Mouse (Mus musculus): ENCODE results near the gene Mdn1.

Mdn1 gene

GRCm38 (mm10) chr4:32787110-32787509 lies 130.2 kb downstream of the Mdn1 start:
- ATAC-seq (ENCODE audit: low TSS enrichment), result no peak

GRCm38 (mm10) chr4:32789020-32789419 lies 132.1 kb downstream of the Mdn1 start:
- ATAC-seq (ENCODE audit: low TSS enrichment), result no peak

- no peak for ATAC-seq (ENCODE audit: low TSS enrichment)
Observed at GRCm38 (mm10) chr4:32798976-32799375, 142.1 kb downstream of the Mdn1 start.

- peak; percentile 99 for ATAC-seq (ENCODE audit: low TSS enrichment)
Observed at GRCm38 (mm10) chr4:32799966-32800576, 143.2 kb downstream of the Mdn1 start, which contains the start of gene Lyrm2. Gene Lyrm2 (plus strand): TSS chr4:32800253.

DNA sequence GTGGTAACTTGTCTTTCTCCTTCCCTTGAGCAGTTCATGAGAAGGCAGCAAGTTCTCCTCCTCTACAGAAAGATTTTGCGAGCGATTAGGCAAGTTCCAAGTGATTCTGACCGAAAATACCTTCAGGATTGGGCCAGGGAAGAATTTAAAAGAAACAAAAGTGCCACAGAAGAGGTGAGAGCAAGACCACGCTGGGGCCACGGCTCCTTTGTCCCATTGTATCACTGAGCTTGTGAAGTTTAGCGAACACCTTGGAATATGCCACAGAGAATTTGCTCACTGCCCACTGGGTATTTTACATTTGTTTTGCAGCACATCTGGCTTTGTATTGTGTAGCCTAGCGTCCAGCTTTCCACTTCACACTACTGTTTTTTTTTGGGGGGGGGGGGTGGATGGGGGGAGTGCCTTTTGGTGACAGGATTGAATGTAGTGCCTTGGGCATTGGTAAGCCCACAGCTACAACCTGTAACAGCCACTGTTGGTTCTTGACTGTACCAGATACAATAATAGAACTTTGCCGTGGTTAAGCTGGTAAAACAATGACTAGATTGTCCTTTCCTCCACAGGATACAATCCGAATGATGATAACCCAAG lies 143.8 kb downstream of the Mdn1 start:
- peak; percentile 22 for ATAC-seq (ENCODE audit: low TSS enrichment)

- no peak for ATAC-seq (ENCODE audit: low TSS enrichment)
Observed at GRCm38 (mm10) chr4:32817478-32817877, 160.6 kb downstream of the Mdn1 start.

DNA sequence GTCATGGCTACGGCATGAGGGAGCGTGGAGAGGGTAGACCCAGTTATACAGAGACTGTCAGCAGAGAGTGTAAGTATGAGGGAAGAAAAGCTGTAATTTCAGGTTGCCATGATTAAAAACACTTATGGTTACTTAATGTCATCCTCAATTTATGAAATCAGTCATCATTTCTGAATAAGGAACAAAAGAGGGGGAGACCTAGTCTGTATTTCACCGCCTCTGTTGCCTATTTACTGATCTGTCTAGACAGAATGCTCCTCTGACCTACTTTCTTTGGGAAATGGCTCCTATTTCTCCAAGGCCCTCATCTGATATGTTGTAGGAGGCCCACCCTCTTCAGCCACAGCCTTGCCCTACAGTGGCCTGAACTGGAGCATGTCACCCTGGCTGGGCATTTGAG lies 163.8 kb downstream of the Mdn1 start:
- no peak for ATAC-seq (ENCODE audit: low TSS enrichment)

GRCm38 (mm10) chr4:32824254-32824653 lies 167.3 kb downstream of the Mdn1 start:
- peak; percentile 81 for ATAC-seq (ENCODE audit: low TSS enrichment)
